Mouse (Mus musculus) cerebellum, adult 18-20 months (tissue): ENCODE data around the gene Styxl1.
A peak's percentile ranks its signal among the peaks of the same experiment; 100 is the strongest.

Experiments
- DNase-seq, 2 experiments: peaks; one replicate each; pipeline ENCODE4 v3.0.0; 2021

Gene Styxl1

DNA sequence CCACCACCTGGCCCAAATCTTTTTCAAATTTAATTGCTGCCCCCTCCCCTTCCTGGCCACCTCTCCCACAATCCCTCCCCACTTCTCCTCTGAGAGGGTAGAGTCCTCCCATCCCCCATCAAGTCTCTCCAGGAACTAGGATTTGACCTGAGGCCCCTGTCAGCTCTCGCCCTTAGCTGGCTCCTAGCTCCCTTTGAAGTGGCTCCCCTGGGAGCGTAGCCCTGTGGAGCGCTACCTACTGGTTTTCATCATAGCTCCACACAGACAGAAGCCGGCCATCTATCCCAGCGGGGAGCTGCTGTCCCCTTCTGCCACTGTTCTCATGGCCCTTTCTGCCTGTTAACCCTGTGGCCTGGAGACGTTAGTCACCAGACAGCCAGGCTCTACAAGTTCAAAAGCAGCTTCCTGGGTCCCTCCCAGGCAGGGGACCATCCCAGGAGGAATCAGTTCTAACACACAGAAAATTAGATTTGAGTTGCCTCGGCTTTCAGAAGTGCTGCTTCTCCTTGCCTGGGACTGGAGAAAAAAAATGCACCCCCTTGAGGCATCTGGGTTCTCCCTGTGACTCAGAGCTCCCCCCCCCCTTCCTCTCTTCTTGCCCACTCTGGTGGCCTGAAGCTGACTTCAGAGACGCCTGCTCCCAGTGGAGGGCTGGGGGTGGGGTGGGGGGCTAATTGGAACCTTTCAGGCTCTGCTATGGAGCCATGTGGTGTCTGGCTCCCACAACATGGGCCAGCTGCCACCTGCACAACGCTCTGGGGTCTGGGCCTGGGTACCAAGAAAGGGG is 53.5 kb downstream of the Styxl1 start:
- no peak for DNase-seq

DNA sequence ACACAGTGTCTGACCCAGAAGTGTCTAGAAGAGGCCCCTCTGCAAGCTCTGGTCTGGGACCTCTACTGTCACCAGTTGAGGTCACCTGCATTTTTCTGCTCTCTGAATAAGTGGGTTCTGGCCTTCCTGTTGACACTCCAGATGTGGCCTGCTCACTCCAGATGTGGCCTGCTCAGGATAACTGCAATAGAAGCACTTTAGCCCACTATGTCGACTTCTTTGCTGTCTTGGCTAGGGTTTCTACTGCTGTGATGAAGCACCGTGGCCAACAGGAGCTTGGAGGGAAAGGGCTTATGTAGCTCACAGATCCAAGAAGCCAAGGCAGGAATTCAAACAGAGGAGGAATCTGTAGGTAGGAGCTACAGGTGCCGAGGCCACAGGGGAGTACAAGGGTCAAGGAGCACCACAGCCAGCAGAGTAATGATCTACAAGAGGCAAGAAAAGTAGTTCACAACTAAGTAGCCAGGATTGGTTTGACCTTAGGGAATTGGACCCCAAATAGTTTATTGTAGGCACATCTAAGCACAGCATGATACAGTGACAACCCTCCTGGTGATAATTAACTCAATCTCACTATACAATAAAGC is 54.9 kb downstream of the Styxl1 start:
- no peak for DNase-seq

DNA sequence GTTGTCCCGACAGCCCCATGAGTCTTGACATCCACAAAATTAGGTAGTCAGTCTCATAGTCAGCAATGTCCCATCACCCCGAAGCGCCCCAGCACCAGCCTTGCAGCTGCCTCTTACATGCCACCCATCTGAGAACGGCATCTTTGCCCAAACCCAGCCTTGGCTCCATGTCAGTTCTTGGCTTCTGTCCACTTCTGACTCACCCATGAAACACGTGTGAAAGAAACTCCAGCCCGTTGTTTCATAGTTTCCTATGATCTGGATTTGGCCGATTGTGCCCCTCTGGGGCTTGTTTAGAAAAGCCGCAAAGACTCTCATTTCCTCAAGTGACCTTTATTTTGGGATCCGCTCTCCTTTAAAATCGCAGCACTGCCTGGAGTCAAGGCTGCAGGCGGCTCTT is 56.1 kb downstream of the Styxl1 start:
- DNase-seq: peak; percentile 50 to 53

DNA sequence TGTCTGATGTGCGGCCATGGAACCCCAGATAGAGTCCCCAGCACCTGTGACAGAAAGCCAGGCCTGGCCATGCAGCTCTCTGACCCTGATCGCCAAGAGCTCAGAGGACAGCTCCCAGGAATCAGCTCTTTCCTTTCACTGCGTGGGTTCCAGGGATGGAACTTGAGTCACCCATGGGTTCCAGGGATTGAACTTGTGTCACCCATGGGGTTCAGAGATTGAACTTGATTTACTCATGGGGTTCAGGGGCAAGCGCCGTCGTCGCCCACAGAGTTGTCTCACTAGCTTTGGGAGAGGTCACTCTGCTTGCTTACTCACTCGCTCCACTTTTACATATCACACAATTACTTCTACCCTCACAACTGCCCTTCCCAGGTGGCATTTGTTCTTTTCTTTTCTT is 57.1 kb downstream of the Styxl1 start:
- DNase-seq: no peak

- DNase-seq: no peak
These were observed 58.1 kb downstream of the Styxl1 start for GRCm38 (mm10) chr5:135720121-135720520.

DNA sequence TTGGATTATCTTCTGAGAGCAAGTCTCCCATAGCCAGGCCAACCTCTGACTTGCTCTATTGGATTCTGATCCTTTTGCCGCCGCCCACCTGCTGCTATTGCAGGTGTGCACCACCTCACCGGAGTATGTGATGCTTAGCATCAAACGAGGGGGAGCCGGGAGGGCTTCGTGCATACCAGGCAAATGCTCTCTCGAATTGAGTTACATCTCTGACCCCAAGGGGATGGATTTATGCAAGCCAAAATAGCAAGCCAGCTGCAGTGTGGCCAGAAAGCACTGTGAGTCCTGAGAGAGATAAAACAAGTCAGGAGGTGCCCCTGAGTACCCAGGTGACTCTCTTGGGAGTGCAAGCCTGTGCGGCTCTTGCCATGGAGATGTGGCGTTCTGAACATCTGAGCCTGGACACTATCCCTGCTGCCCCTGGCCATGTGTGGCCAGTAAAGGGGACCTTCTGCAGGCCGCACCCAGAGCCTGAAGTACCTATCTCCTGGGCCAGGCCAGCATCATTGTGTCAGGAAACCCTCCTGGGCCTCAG is 58.5 kb downstream of the Styxl1 start:
- DNase-seq: no peak

DNA sequence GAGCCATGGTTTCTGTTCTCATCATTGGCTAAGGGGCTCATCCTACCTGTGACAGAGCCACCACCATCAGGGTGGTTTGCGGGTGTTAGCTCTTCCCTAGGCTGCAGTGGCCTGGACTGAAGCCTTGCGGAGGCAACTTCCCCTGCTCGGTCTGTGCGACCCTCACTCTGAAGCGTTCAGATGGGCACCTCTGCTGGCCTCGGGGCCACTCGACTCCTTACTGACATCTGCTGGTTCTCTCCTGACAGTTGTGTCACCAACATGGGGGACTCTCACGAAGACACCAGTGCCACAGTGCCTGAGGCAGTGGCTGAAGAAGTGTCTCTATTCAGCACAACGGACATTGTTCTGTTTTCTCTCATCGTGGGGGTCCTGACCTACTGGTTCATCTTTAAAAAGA is 62.6 kb downstream of the Styxl1 start:
- no peak for DNase-seq

DNA sequence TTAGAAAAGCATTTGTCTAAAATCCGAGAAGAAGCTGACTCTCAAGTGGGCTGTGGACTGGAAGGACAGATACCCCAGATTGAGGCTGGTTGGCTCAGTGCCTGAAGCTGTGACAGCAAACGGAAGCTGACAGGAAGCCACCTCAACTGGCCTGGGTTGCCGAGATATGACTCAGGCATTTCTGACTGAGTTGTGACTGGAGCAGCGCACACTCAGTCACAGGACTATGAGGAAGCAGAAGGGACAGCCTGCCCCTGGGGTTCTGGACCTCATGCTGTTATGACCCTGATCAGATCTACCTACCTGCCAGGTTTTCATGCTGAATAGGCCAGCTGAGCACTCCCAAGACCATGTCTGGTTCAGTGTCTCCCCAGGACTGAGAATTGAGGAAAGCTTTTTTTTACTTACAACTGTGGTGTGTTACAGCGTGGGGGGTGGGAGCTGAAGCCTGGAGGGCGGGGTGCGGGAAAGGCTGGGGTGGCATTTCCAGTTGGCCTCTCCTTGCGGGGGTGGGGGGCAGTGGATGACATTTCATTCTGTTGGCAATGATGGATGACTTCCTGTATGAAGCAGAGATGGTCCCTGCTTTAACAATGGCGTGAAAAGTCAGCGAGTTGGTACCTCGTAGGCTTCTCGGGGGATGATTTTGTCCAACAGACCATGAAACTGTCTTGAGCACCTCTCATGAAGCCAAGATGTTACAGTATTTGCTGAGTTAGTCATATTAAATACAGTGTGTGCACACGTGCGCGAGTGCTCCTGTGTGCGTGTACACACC is 64.6 kb downstream of the Styxl1 start:
- peak; percentile 49 to 55 for DNase-seq

- DNase-seq: no peak
These were observed 65.4 kb downstream of the Styxl1 start for GRCm38 (mm10) chr5:135712803-135713202.

DNA sequence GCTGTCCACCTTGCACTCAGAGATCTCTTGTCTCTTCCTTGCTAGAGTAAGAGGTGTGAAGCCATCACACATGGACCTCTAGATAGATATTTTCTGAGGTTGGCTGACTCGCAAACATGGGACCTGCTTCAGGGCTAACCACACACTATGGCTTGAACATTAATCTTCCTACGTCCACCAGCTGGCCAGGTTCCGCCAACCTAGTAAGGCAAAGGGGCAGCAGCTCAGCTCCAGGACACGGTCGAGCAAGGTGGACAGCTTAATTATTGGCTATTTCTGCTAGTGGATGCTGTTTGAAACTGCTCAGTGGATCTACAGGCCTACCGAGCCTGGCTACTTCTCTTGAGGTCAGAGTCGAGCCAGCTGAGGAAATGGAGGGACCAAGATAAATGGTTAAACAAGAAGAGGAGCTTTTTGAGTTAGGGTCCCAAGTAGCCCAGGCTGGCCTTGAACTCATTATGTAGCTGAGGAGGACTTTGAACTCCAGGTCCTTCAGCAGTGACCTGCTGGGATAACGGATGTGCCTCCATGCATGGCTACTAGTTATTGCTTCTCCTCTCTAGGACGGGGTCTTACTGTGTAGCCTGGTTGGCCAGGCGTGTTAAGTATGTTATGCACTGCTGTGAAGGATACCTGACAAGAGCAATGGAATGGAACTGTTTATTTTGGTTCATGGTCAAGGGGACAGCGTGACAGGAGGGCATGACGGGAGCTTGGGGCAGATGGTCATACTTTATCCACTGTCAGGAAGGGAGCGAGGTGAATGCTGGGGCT is 66.4 kb downstream of the Styxl1 start:
- no peak for DNase-seq

GRCm38 (mm10) chr5:135710599-135711214 is 67.5 kb downstream of the Styxl1 start:
- no peak for DNase-seq

- no peak for DNase-seq
These were observed 68.5 kb downstream of the Styxl1 start for GRCm38 (mm10) chr5:135709716-135710115.

GRCm38 (mm10) chr5:135707855-135708254 is 70.3 kb downstream of the Styxl1 start:
- no peak for DNase-seq

DNA sequence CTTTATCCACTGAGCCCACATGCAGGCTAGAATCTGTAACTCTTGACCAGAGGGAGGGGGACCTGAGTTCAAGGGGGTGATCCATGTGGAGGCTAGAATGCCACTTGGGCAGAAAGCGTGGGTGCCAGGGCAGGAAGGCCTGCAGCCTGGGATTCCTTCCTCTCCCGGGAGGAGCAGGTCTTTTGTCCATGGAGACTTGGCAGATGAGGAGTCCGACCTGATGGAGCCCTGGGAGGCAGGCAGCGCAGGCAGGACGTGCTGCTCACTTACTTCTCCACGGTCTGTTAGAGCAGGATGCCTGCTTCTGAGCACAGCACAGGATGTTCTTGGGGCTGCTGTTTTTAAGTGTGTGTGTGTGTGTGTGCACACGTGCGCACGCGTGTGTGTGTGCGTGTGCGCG is 71.1 kb downstream of the Styxl1 start:
- DNase-seq: no peak

DNA sequence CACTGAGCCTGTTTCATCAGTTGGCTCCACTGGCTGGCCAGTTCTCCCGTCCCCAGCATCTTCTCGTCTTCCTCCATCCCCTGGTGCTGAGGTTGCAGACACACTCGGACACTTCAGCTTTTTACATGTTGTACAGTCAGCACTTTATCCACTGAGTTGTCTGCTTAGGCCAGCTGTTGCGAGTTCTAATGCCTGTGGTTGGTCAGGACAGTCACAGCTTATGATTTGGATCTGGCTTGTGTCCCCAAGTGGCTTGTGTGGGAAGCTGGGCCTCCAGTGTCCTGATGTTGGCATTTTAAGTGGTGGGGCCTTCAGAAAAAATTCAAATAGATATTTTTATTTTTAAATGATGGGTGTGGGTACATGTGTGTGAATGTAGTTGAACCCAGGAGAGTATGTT is 72.8 kb downstream of the Styxl1 start:
- no peak for DNase-seq

- no peak for DNase-seq
These were observed 74.8 kb downstream of the Styxl1 start for GRCm38 (mm10) chr5:135703431-135703830.

GRCm38 (mm10) chr5:135702682-135703192 is 75.4 kb downstream of the Styxl1 start:
- no peak for DNase-seq

- no peak for DNase-seq
These were observed 76.0 kb downstream of the Styxl1 start for GRCm38 (mm10) chr5:135702190-135702589.

GRCm38 (mm10) chr5:135701601-135702000 is 76.6 kb downstream of the Styxl1 start:
- no peak for DNase-seq

DNA sequence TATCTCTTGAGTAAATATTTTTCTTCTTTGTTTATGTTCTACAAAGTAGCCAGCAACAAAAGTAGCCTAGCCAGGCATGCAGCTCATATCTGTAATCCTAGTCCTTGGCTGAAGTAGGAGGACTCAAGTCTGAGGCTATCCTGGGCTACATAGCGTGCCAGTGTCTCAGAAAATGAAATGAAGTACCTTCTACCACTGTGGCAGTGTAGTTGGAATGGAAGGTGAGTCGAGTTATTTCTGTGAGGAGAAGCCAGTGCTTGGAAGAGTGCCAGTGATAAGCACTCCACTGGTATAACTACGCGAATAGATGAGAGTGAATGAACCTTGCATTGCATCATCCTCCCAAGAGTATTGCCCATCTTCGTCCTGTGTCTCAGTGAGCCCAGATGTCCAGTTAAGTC is 80.5 kb downstream of the Styxl1 start:
- DNase-seq: no peak
